8 mouse cellular contexts compared by ENCODE assay signal in genomic region chr4:155178274-155178673, GRCm38 (mm10). TPM values are rescaled to one million over a fixed set of nuclear protein-coding genes. Genes with fewer than 3 reads are reported as not detected.
DNase-seq lines count a peak whose midpoint lies in the region; ATAC-seq lines count a peak whose summit lies in the region.

No protein-coding gene starts in this region.

- 8% methylated on average over 6 of the region's 6 CpGs for WGBS in embryonic facial prominence, embryonic 12.5 days
- under 1% methylated on average over 6 of the region's 6 CpGs for WGBS in heart, embryonic 15.5 days
- WGBS in kidney, embryonic 16.5 days: 3% methylated on average over 6 of the region's 6 CpGs
- WGBS in lung, embryonic 16.5 days: 7% methylated on average over 6 of the region's 6 CpGs
- WGBS in neural tube, embryonic 15.5 days: 2% methylated on average over 6 of the region's 6 CpGs

- H3K4me1 ChIP-seq in embryonic facial prominence, embryonic 12.5 days: peaks cover 74% of the 10 kb centered on the region
- peaks cover 81% of the 10 kb centered on the region for H3K4me1 ChIP-seq in heart, embryonic 15.5 days (replicated peaks)
- peaks cover 79% of the 10 kb centered on the region for H3K4me1 ChIP-seq in kidney, embryonic 16.5 days (ENCODE audit: insufficient read depth, low read length)
- peaks cover 67% of the 10 kb centered on the region for H3K4me1 ChIP-seq in lung, embryonic 16.5 days (replicated peaks; ENCODE audit: control insufficient read depth, insufficient read depth, low read length)
- peaks cover 78% of the 10 kb centered on the region for H3K4me1 ChIP-seq in neural tube, embryonic 15.5 days

- peak overlapping the region; percentile 84 for H3K27ac ChIP-seq in embryonic facial prominence, embryonic 12.5 days
- H3K27ac ChIP-seq in heart, embryonic 15.5 days: peak overlapping the region; percentile 82
- H3K27ac ChIP-seq in kidney, embryonic 16.5 days (ENCODE audit: low read length): peak overlapping the region; percentile 91
- peak overlapping the region; percentile 98 for H3K27ac ChIP-seq in lung, embryonic 16.5 days (ENCODE audit: low read length)
- H3K27ac ChIP-seq in neural tube, embryonic 15.5 days (replicated peaks): peak overlapping the region; percentile 74

- no peak overlapping the region for H3K4me3 ChIP-seq in embryonic facial prominence, embryonic 12.5 days
- H3K4me3 ChIP-seq in heart, embryonic 15.5 days: 0 out of 2 replicates have a peak overlapping the region, but pooled peaks have one; percentile 1
- peak overlapping the region; percentile 12; the same call in 1 of the 2 replicates for H3K4me3 ChIP-seq in kidney, embryonic 16.5 days (ENCODE audit: low read length)
- no peak overlapping the region for H3K4me3 ChIP-seq in lung, embryonic 16.5 days (ENCODE audit: low read length)
- H3K4me3 ChIP-seq in neural tube, embryonic 15.5 days (replicated peaks): no peak overlapping the region

- intact Hi-C loops in left cerebral cortex, postnatal 4 days (cut with DNase I): no loop called here

- H3K27me3 ChIP-seq in embryonic facial prominence, embryonic 12.5 days: no peaks in the 10 kb centered on the region
- no peaks in the 10 kb centered on the region for H3K27me3 ChIP-seq in heart, embryonic 15.5 days
- no peaks in the 10 kb centered on the region for H3K27me3 ChIP-seq in kidney, embryonic 16.5 days (ENCODE audit: insufficient read depth, low read length)
- no peaks in the 10 kb centered on the region for H3K27me3 ChIP-seq in lung, embryonic 16.5 days (ENCODE audit: control insufficient read depth, insufficient read depth, low read depth, low read length)
- H3K27me3 ChIP-seq in neural tube, embryonic 15.5 days (replicated peaks): no peaks in the 10 kb centered on the region

- H3K9ac ChIP-seq in embryonic facial prominence, embryonic 12.5 days: peak overlapping the region; percentile 42
- 0 out of 2 replicates have a peak overlapping the region, but pooled peaks have one; percentile 4 for H3K9ac ChIP-seq in heart, embryonic 15.5 days
- peak overlapping the region; percentile 40; the same call in 1 of the 2 replicates for H3K9ac ChIP-seq in kidney, embryonic 16.5 days (replicated peaks; ENCODE audit: low read length)
- H3K9ac ChIP-seq in lung, embryonic 16.5 days (ENCODE audit: low read length): peak overlapping the region; percentile 46
- H3K9ac ChIP-seq in neural tube, embryonic 15.5 days (replicated peaks): no peak overlapping the region; the same call in 1 of the 2 replicates

- H3K9me3 ChIP-seq in embryonic facial prominence, embryonic 12.5 days: no peaks in the 10 kb centered on the region
- no peaks in the 10 kb centered on the region for H3K9me3 ChIP-seq in heart, embryonic 15.5 days (replicated peaks)
- H3K9me3 ChIP-seq in kidney, embryonic 16.5 days (ENCODE audit: low read length): no peaks in the 10 kb centered on the region
- no peaks in the 10 kb centered on the region for H3K9me3 ChIP-seq in lung, embryonic 16.5 days (ENCODE audit: control insufficient read depth, low read length)
- H3K9me3 ChIP-seq in neural tube, embryonic 15.5 days (replicated peaks): no peaks in the 10 kb centered on the region

- peak; percentile 36 for DNase-seq in left cerebral cortex, postnatal 4 days
- no peak for DNase-seq in left cerebral cortex, adult 11 months (ENCODE audit: low spot score)
- DNase-seq in cerebellum, adult 11-12 months: no peak

- ATAC-seq in embryonic facial prominence, embryonic 12.5 days (ENCODE audit: insufficient number of reproducible peaks, insufficient read depth, low FRiP score, low TSS enrichment): 0 out of 2 replicates have a peak, but pooled peaks have one; percentile 5
- ATAC-seq in heart, embryonic 15.5 days (replicated peaks; ENCODE audit: insufficient number of reproducible peaks, insufficient read depth, low FRiP score, low read depth): peak; percentile 56
- peak; percentile 46 for ATAC-seq in kidney, embryonic 16.5 days (ENCODE audit: low FRiP score, low TSS enrichment)
- ATAC-seq in lung, embryonic 16.5 days (ENCODE audit: low read depth): peak; percentile 75
- ATAC-seq in neural tube, embryonic 15.5 days (ENCODE audit: low FRiP score): no peak

- H3K4me2 ChIP-seq in embryonic facial prominence, embryonic 12.5 days (replicated peaks): peak overlapping the region; percentile 32
- peak overlapping the region; percentile 41 for H3K4me2 ChIP-seq in heart, embryonic 15.5 days
- peak overlapping the region; percentile 42 for H3K4me2 ChIP-seq in kidney, embryonic 16.5 days (replicated peaks; ENCODE audit: low read depth, low read length)
- peak overlapping the region; percentile 45 for H3K4me2 ChIP-seq in lung, embryonic 16.5 days (ENCODE audit: low read depth, low read length)
- peak overlapping the region; percentile 19 for H3K4me2 ChIP-seq in neural tube, embryonic 15.5 days

- peaks cover 4% of the 10 kb centered on the region; the same call in 1 of the 2 replicates for H3K36me3 ChIP-seq in embryonic facial prominence, embryonic 12.5 days
- no peaks in the 10 kb centered on the region for H3K36me3 ChIP-seq in heart, embryonic 15.5 days
- H3K36me3 ChIP-seq in kidney, embryonic 16.5 days (ENCODE audit: insufficient read depth, low read length): no peaks in the 10 kb centered on the region
- H3K36me3 ChIP-seq in lung, embryonic 16.5 days (ENCODE audit: control insufficient read depth, insufficient read depth, low read length): no peaks in the 10 kb centered on the region; the same call in 1 of the 2 replicates
- no peaks in the 10 kb centered on the region for H3K36me3 ChIP-seq in neural tube, embryonic 15.5 days

RNA-seq across cellular contexts. Expression of gene Ski, which starts 44.1 kb away (rescaled TPM):
- 100 to 1,000 TPM; 117 to 121 TPM for total RNA-seq in left cerebral cortex, postnatal 4 days (2021)
- polyA plus RNA-seq in embryonic facial prominence, embryonic 12.5 days (2016; fragmentation: Nextera tagmentation; extraction: Ambion mirVana): 16.8 and 17.7 TPM in 2 replicates
- polyA plus RNA-seq in heart, embryonic 15.5 days (2015; fragmentation: Nextera tagmentation; extraction: Ambion mirVana): 11.0 and 13.6 TPM in 2 replicates
- 14.5 and 15.9 TPM in 2 replicates for polyA plus RNA-seq in kidney, embryonic 16.5 days (2015; fragmentation: Nextera tagmentation; extraction: Ambion mirVana)
- polyA plus RNA-seq in lung, embryonic 16.5 days (2015; fragmentation: Nextera tagmentation; extraction: Ambion mirVana): 15.8 and 16.7 TPM in 2 replicates
- polyA plus RNA-seq in neural tube, embryonic 15.5 days (2015; fragmentation: Nextera tagmentation; extraction: Ambion mirVana): 10.0 and 10.6 TPM in 2 replicates

Comparison
In these comparisons a context has a peak if more than half of its experiments do, and no peak if none do; other contexts are left out.
1. H3K4me3 ChIP-seq: peak in heart, embryonic 15.5 days (single experiment) and kidney, embryonic 16.5 days (single experiment); none in embryonic facial prominence, embryonic 12.5 days (single experiment), lung, embryonic 16.5 days (single experiment) and neural tube, embryonic 15.5 days (single experiment).
2. Peak in every context shown above with its lines, with median percentiles within 50 percentile points of each other: H3K27ac ChIP-seq and H3K4me2 ChIP-seq.